Mouse (Mus musculus): Measurements from ENCODE around the gene Esrrg.

DNA sequence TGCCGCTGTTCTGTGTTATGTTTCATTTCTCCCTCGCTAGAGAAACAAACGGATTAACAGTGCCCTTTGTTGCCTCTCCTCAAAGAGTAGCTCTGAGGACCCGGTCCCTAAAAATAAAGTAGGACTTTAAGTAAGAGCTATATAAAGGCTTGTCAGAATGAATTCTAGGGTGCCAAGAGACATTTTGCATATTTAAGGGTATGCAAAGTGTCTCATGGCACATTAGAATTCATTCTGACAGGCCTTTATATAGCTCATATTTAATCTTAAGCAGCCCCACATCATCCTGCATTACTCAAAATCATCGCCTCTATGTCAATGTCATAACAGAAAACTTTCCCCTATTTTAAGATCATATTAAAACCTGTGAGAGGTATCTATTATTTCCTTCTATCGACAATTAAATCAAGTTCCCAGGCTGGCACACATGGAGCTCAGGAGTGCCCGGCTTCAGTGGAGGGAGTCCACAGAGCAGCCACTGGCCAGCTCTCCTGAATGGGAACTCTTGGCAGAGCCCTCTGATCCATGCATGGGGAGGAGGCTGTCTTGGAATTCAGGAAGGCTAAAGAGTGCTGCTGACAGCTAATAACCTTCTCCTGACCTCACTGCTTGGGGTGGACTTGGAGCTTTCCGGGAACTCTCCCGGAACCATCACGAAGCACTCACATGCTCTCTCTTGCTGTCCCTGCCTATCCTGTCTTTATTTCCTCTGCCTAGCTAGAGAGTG lies 606.5 kb downstream of the Esrrg start:
- TF ChIP-seq GATA1 (IDR thresholded peaks at IDR 0.05; ENCODE audit: low read length) (no peak), TAL1 (IDR thresholded peaks at IDR 0.05; ENCODE audit: low read length) (no peak)
